Mouse (Mus musculus) midbrain, embryonic 16.5 days (tissue): Measurements from ENCODE around the gene Selenos. TPM values are rescaled to one million over a fixed set of nuclear protein-coding genes. Genes with fewer than 3 reads are reported as not detected.
"Not testable (repeated sequence)": the region's sequence is repeated elsewhere in the genome, so short reads cannot be mapped to it uniquely, and the experiment has no call there.

Experiments used
- ATAC-seq: fragments of 200-750 bp; cut with Nextera tagmentation; 2 replicates; pipeline ENCODE4 v1.8.0; 2017; ENCODE audit warnings: moderate TSS enrichment
- H3K27ac ChIP-seq: fragments of 300-500 bp; sonication (generic); 2 replicates; pipeline ENCODE4 v1.5.1; 2014; ENCODE audit warnings: mild to moderate bottlenecking, low read length, mixed read lengths
- H3K27me3 ChIP-seq: fragments of 300-500 bp; sonication (generic); 2 replicates; pipeline ENCODE4 v1.6.1; 2014; ENCODE audit warnings: low read depth, low read length, mixed read lengths; ENCODE audit not compliant: control insufficient read depth, insufficient read depth
- H3K36me3 ChIP-seq: fragments of 300-500 bp; sonication (generic); 2 replicates; pipeline ENCODE4 v1.6.1; 2014; ENCODE audit warnings: mild to moderate bottlenecking, low read length, moderate library complexity, mixed read lengths; ENCODE audit not compliant: control insufficient read depth, insufficient read depth
- H3K4me1 ChIP-seq: fragments of 300-500 bp; sonication (generic); 2 replicates; pipeline ENCODE4 v1.6.1; 2014; ENCODE audit warnings: mild to moderate bottlenecking, low read length, mixed read lengths; ENCODE audit not compliant: control insufficient read depth, insufficient read depth
- H3K4me2 ChIP-seq: fragments of 300-500 bp; sonication (generic); 2 replicates; pipeline ENCODE4 v1.6.1; 2014; ENCODE audit warnings: mild to moderate bottlenecking, low read length, mixed read lengths
- H3K4me3 ChIP-seq: fragments of 300-500 bp; sonication (generic); 2 replicates; pipeline ENCODE4 v1.5.1; 2014; ENCODE audit warnings: low read depth, mild to moderate bottlenecking, low read length, moderate library complexity, mixed read lengths
- H3K9ac ChIP-seq: fragments of 300-500 bp; sonication (generic); 2 replicates; pipeline ENCODE4 v1.6.1; 2014; ENCODE audit warnings: low read depth, low read length, mixed read lengths
- H3K9me3 ChIP-seq: fragments of 300-500 bp; sonication (generic); replicated peaks from 2 replicates; pipeline ENCODE4 v1.6.1; 2014; ENCODE audit warnings: mild to moderate bottlenecking, low read length, mixed read lengths; ENCODE audit not compliant: control insufficient read depth, poor library complexity, severe bottlenecking
- WGBS: fragments of 180-500 bp; shearing (Covaris S2); extraction: QIAGEN DNeasy Blood & Tissue Kit; methylation state at CpG from one replicate; pipeline ENCODE4 v1.1.7; 2014; 5-methylcytosine and 5-hydroxymethylcytosine counted together
- polyA plus RNA-seq: library from polyadenylated mRNA; unstranded; fragments of >200 nt; fragmentation: Nextera tagmentation; extraction: Ambion mirVana; gene quantifications from 2 replicates; pipeline ENCODE4 v1.2.1, GENCODE M21; 2015

Selenos gene
- polyA plus RNA-seq, 1 experiment from 2014 or later, result 89.6 TPM

GRCm38 (mm10) chr7:66046921-66047918 is 32.2 kb upstream of the Selenos start:
- 62% methylated on average over 16 of the region's 17 CpGs for WGBS
- Histone ChIP-seq H3K27me3 (no peaks in the 10 kb centered on the region), H3K4me3 (no peak overlapping the region), H3K4me1 (peaks cover 7% of the 10 kb centered on the region), H3K9me3 (no peaks in the 10 kb centered on the region), H3K4me2 (no peak overlapping the region), H3K36me3 (no peaks in the 10 kb centered on the region), H3K27ac (no peak overlapping the region), H3K9ac (no peak overlapping the region)
- no peak for ATAC-seq

GRCm38 (mm10) chr7:66047975-66048374 is 31.5 kb upstream of the Selenos start:
- no peak for ATAC-seq
- 75% methylated on average over 4 of the region's 4 CpGs for WGBS
- Histone ChIP-seq H3K9ac (no peak overlapping the region), H3K4me2 (no peak overlapping the region), H3K4me3 (no peak overlapping the region), H3K27me3 (no peaks in the 10 kb centered on the region), H3K4me1 (peaks cover 7% of the 10 kb centered on the region), H3K36me3 (no peaks in the 10 kb centered on the region), H3K27ac (no peak overlapping the region), H3K9me3 (no peaks in the 10 kb centered on the region)

GRCm38 (mm10) chr7:66048446-66049230 is 30.8 kb upstream of the Selenos start:
- Histone ChIP-seq H3K4me3 (no peak overlapping the region), H3K27me3 (no peaks in the 10 kb centered on the region), H3K27ac (no peak overlapping the region), H3K4me1 (peaks cover 7% of the 10 kb centered on the region), H3K9me3 (no peaks in the 10 kb centered on the region), H3K4me2 (no peak overlapping the region), H3K9ac (no peak overlapping the region), H3K36me3 (no peaks in the 10 kb centered on the region)
- whole genome bisulfite sequencing, result 82% methylated on average over 12 of the region's 12 CpGs
- no peak for ATAC-seq

GRCm38 (mm10) chr7:66053946-66054483 is 25.4 kb upstream of the Selenos start:
- no peaks in the 10 kb centered on the region; the same call in 1 of the 2 replicates for H3K27me3 ChIP-seq
- 93% methylated on average over 4 of the region's 4 CpGs for WGBS
- H3K9me3 ChIP-seq, result no peaks in the 10 kb centered on the region
- no peak overlapping the region for H3K4me3 ChIP-seq
- H3K36me3 ChIP-seq, result no peaks in the 10 kb centered on the region
- H3K27ac ChIP-seq, result no peak overlapping the region
- no peaks in the 10 kb centered on the region for H3K4me1 ChIP-seq
- ATAC-seq, result no peak
- no peak overlapping the region for H3K9ac ChIP-seq
- no peak overlapping the region for H3K4me2 ChIP-seq

- H3K4me1 ChIP-seq, H3K9me3 ChIP-seq: not testable (repeated sequence)
These were observed 24.1 kb upstream of the Selenos start for GRCm38 (mm10) chr7:66055356-66055755.

GRCm38 (mm10) chr7:66058703-66059102 is 20.7 kb upstream of the Selenos start, which contains the start of gene Snrpa1:
Gene Snrpa1, plus strand, starts transcription at chr7:66059003.
- Histone ChIP-seq H3K4me1 (peaks cover 15% of the 10 kb centered on the region), H3K9ac (no peak within 1 kb of the TSS), H3K4me3 (peak within 1 kb of the TSS; percentile 98; the same call in 1 of the 2 replicates), H3K36me3 (peaks cover 5% of the 10 kb centered on the region; the same call in 1 of the 2 replicates), H3K4me2 (peak within 1 kb of the TSS; percentile 98), H3K27me3 (no peaks in the 10 kb centered on the region; the same call in 1 of the 2 replicates), H3K27ac (no peak within 1 kb of the TSS), H3K9me3 (no peaks in the 10 kb centered on the region)
- ATAC-seq, result no peak
- 61% methylated on average over 1 of the region's 1 CpGs for WGBS

More at GRCm38 (mm10) chr7:66055356-66055755, 24.1 kb upstream of the Selenos start:
- H3K27me3 ChIP-seq, H3K36me3 ChIP-seq, ATAC-seq, H3K4me2 ChIP-seq, H3K27ac ChIP-seq, H3K4me3 ChIP-seq, H3K9ac ChIP-seq: not testable (repeated sequence)
- 4% methylated on average over 2 of the region's 2 CpGs for WGBS

- H3K4me3 ChIP-seq, result peak overlapping the region; percentile 98
- peak overlapping the region; percentile 77 for H3K27ac ChIP-seq
- peaks cover 5% of the 10 kb centered on the region; the same call in 1 of the 2 replicates for H3K36me3 ChIP-seq
- peak overlapping the region; percentile 92 for H3K9ac ChIP-seq
- H3K9me3 ChIP-seq, result no peaks in the 10 kb centered on the region
- under 1% methylated on average over 64 of the region's 64 CpGs for WGBS
- ATAC-seq, result peak; percentile 96
- no peaks in the 10 kb centered on the region; the same call in 1 of the 2 replicates for H3K27me3 ChIP-seq
- H3K4me2 ChIP-seq, result peak overlapping the region; percentile 98
- peaks cover 15% of the 10 kb centered on the region for H3K4me1 ChIP-seq
These were observed 19.1 kb upstream of the Selenos start for GRCm38 (mm10) chr7:66060066-66060956.

- Histone ChIP-seq H3K4me3 (peak overlapping the region; percentile 98), H3K9ac (peak overlapping the region; percentile 92), H3K27ac (no peak overlapping the region), H3K9me3 (no peaks in the 10 kb centered on the region), H3K4me1 (peaks cover 15% of the 10 kb centered on the region), H3K4me2 (peak overlapping the region; percentile 98), H3K27me3 (no peaks in the 10 kb centered on the region; the same call in 1 of the 2 replicates), H3K36me3 (peaks cover 9% of the 10 kb centered on the region; the same call in 1 of the 2 replicates)
- WGBS, result under 1% methylated on average over 14 of the region's 14 CpGs
- ATAC-seq, result no peak
These were observed 18.4 kb upstream of the Selenos start for GRCm38 (mm10) chr7:66061057-66061456.
